Mouse (Mus musculus) kidney, adult 2 months (tissue): ENCODE results near the gene Ski. TPM values are rescaled to one million over a fixed set of nuclear protein-coding genes. Genes with fewer than 3 reads are reported as not detected.

ENCODE experiments used
- DNase-seq: peaks from one replicate; pipeline ENCODE4 v3.0.0; 2021
- H3K27ac ChIP-seq: fragments of 200-500 bp; 2 replicates; pipeline ENCODE4 v1.5.1; 2012; ENCODE audit warnings: low read depth, low read length, control low read depth, inconsistent platforms; ENCODE audit not compliant: insufficient read depth
- H3K27me3 ChIP-seq: fragments of 200-500 bp; replicated peaks from 2 replicates; pipeline ENCODE4 v1.6.1; 2012; ENCODE audit warnings: mild to moderate bottlenecking, moderate library complexity, low read length, inconsistent platforms; ENCODE audit not compliant: control insufficient read depth, insufficient read depth
- H3K36me3 ChIP-seq: fragments of 200-500 bp; 2 replicates; pipeline ENCODE4 v1.6.1; 2012; ENCODE audit warnings: mild to moderate bottlenecking, moderate library complexity, low read length, inconsistent platforms; ENCODE audit not compliant: control insufficient read depth, insufficient read depth
- H3K4me1 ChIP-seq: fragments of 200-500 bp; 2 replicates; pipeline ENCODE4 v1.6.1; 2011; ENCODE audit warnings: low read length; ENCODE audit not compliant: control insufficient read depth, insufficient read depth
- H3K4me3 ChIP-seq: fragments of 200-500 bp; 2 replicates; pipeline ENCODE4 v1.5.1; 2011; ENCODE audit warnings: mild to moderate bottlenecking, low read depth, low read length, control low read depth; ENCODE audit not compliant: insufficient read depth
- CTCF ChIP-seq: fragments of 200-500 bp; conservative IDR thresholded peaks from 2 replicates; pipeline ENCODE4 v1.5.1; 2011; ENCODE audit warnings: low read depth, mild to moderate bottlenecking, control low read depth, low read length, moderate library complexity, mixed read lengths; ENCODE audit not compliant: insufficient read depth, insufficient read length
- POLR2A ChIP-seq: fragments of 200-500 bp; IDR thresholded peaks from one replicate; pipeline ENCODE4 v1.6.1; 2011; ENCODE audit warnings: low read depth, low read length, control low read depth
- WGBS: fragments of 180-500 bp; shearing (Covaris S2); methylation state at CpG from one replicate; pipeline ENCODE4 v1.1.7; 2018; 5-methylcytosine and 5-hydroxymethylcytosine counted together
- polyA plus RNA-seq: library from polyadenylated mRNA; depleted of rRNA; stranded (reverse); fragments of >200 nt; gene quantifications from 2 replicates; pipeline ENCODE4 v1.2.3, GENCODE M21; 2012

The Ski gene
- polyA plus RNA-seq, 1 experiment = 40.4 TPM

GRCm38 (mm10) chr4:155142836-155143235, 79.6 kb downstream of the Ski start:
- peaks cover 28% of the 10 kb centered on the region for H3K4me1 ChIP-seq
- no peak overlapping the region for H3K27ac ChIP-seq
- TF ChIP-seq CTCF (no peak), POLR2A (no peak)
- H3K4me3 ChIP-seq = no peak overlapping the region
- H3K36me3 ChIP-seq = no peaks in the 10 kb centered on the region
- H3K27me3 ChIP-seq = no peaks in the 10 kb centered on the region
- 94% methylated on average over 5 of the region's 5 CpGs for WGBS
- DNase-seq = no peak

GRCm38 (mm10) chr4:155140795-155141265, 81.6 kb downstream of the Ski start:
- DNase-seq = peak; percentile 84
- no peak for TF ChIP-seq POLR2A
- no peak for TF ChIP-seq CTCF
- Histone ChIP-seq H3K36me3 (no peaks in the 10 kb centered on the region), H3K27me3 (no peaks in the 10 kb centered on the region), H3K4me1 (peaks cover 40% of the 10 kb centered on the region), H3K27ac (no peak overlapping the region), H3K4me3 (no peak overlapping the region)
- 32% methylated on average over 12 of the region's 12 CpGs for WGBS

GRCm38 (mm10) chr4:155140150-155140549, 82.2 kb downstream of the Ski start:
- DNase-seq = no peak
- TF ChIP-seq POLR2A = no peak
- H3K27ac ChIP-seq = no peak overlapping the region

GRCm38 (mm10) chr4:155139281-155140045, 82.9 kb downstream of the Ski start:
- no peaks in the 10 kb centered on the region for H3K27me3 ChIP-seq

More at GRCm38 (mm10) chr4:155140150-155140549, 82.2 kb downstream of the Ski start:
- Histone ChIP-seq H3K27me3 (no peaks in the 10 kb centered on the region), H3K4me1 (peaks cover 42% of the 10 kb centered on the region), H3K4me3 (no peak overlapping the region), H3K36me3 (no peaks in the 10 kb centered on the region)
- WGBS = 87% methylated on average over 2 of the region's 2 CpGs

DNA sequence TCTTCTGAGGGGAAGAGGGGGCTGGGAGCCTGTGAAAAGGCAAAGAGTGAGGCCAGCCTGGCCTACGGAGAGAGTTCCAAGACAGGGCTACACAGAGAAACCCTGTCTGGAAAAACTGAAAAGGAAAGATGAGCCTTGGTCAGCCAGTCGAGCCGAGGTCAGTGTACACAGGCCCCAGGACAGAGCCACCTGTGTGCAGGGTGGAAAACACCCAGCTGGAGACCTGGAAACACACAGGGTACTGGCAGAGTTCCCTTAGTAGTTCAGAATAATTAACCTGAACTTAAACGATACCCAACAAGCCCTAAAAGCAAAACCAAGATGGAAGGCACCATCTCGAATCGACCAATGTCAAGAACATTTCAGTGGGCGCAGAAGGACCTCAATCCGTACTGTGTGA, 83.9 kb downstream of the Ski start:
- no peaks in the 10 kb centered on the region for H3K36me3 ChIP-seq
- peak overlapping the region; percentile 65 for H3K27ac ChIP-seq
- no peaks in the 10 kb centered on the region for H3K27me3 ChIP-seq
- H3K4me1 ChIP-seq = peaks cover 46% of the 10 kb centered on the region
- WGBS = 52% methylated on average over 8 of the region's 8 CpGs
- no peak for TF ChIP-seq CTCF
- no peak for TF ChIP-seq POLR2A
- no peak overlapping the region for H3K4me3 ChIP-seq
- peak; percentile 86 for DNase-seq

More at GRCm38 (mm10) chr4:155139281-155140045, 82.9 kb downstream of the Ski start:
- Histone ChIP-seq H3K27ac (no peak overlapping the region), H3K36me3 (no peaks in the 10 kb centered on the region), H3K4me3 (no peak overlapping the region), H3K4me1 (peaks cover 42% of the 10 kb centered on the region)
- DNase-seq = no peak
- TF ChIP-seq CTCF = no peak
- TF ChIP-seq POLR2A = no peak
- WGBS = 79% methylated on average over 12 of the region's 12 CpGs

GRCm38 (mm10) chr4:155137891-155138290, 84.5 kb downstream of the Ski start:
- H3K4me3 ChIP-seq = no peak overlapping the region
- WGBS = 45% methylated on average over 7 of the region's 7 CpGs
- H3K27ac ChIP-seq = peak overlapping the region; percentile 65
- H3K27me3 ChIP-seq = no peaks in the 10 kb centered on the region
- TF ChIP-seq CTCF = peak; percentile 41
- no peak for TF ChIP-seq POLR2A
- H3K36me3 ChIP-seq = no peaks in the 10 kb centered on the region
- H3K4me1 ChIP-seq = peaks cover 47% of the 10 kb centered on the region
- DNase-seq = peak; percentile 96

DNA sequence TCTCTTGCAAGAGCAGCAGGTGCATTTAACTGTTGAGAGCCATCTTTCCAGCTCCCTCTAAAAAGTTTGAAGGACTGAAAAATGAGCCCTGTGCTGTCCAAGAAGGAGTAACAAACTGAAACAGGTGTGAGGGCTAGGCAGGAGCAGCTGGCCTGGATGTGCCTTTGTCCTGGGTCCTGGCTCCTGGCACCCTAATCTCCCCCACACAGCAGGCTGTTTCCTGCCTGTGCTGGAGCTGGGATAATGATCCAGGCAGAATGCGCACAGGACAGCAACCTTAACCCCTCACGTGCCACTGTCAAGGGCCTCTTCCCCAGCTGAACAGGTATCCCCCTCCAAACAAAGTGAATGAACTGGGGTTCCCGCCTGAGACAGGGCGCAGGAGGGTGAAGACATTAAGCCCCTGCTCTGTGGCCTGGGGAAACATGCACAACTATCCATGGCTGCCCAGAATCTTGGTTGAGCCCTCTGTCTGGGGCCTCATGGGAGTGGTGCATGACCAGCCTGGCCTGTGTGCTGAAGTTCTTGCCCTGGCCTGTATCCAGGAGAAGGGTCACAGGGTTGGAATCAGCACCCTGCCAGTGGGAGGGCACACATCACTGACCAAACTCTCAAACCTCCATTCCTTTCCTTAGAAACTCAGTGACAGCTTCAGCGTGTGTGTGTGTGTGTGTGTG, 86.3 kb downstream of the Ski start:
- TF ChIP-seq CTCF (no peak), POLR2A (no peak)
- Histone ChIP-seq H3K27ac (peak overlapping the region; percentile 24; the same call in 1 of the 2 replicates), H3K4me1 (peaks cover 46% of the 10 kb centered on the region), H3K27me3 (no peaks in the 10 kb centered on the region), H3K36me3 (no peaks in the 10 kb centered on the region), H3K4me3 (no peak overlapping the region)
- 33% methylated on average over 5 of the region's 5 CpGs for WGBS
- peak; percentile 93 for DNase-seq
